Mouse (Mus musculus): Measurements from ENCODE around the gene Cyp2d11. TPM values are rescaled to one million over a fixed set of nuclear protein-coding genes. Genes with fewer than 3 reads are reported as not detected.
A peak's percentile ranks its signal among the peaks of the same experiment; 100 is the strongest.
"Not testable (repeated sequence)": the region's sequence is repeated elsewhere in the genome, so short reads cannot be mapped to it uniquely, and the experiment has no call there.

Cyp2d11 gene
- polyA plus RNA-seq, 1 experiment from 2014 or later, result not detected

DNA sequence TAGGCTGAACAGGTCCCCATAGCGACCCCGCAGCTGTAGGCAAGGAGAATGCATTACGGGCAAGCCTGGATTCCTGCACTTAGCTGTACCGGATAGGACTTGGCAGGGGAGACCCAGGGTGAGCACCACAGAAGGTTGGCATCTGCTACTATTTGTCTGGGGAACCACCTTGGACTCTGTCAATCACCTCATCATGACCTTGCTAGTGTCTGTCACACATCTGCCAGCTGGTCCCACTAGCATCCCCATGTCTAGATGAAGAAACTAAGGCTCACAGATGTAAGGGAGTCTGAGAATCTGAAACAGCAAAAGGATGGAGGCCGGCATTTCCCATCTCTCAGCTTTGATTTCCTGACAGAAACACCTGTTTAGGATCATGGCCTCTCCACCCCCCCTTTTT, 19.4 kb downstream of the Cyp2d11 start:
- Histone ChIP-seq H3K4me2 (ENCODE audit: low read length) (no peak overlapping the region), H3K9me3 (ENCODE audit: control insufficient read depth, low read length) (no peaks in the 10 kb centered on the region), H3K4me3 (ENCODE audit: control insufficient read depth in 1 of 2, insufficient read depth in 1 of 2, low read depth in 1 of 2, low read length in 2 of 2) (no peak overlapping the region), H3K27me3 (ENCODE audit: control insufficient read depth, insufficient read depth, low read length) (no peaks in the 10 kb centered on the region), H3K9ac (ENCODE audit: low read length) (no peak overlapping the region), H3K4me1 (ENCODE audit: control insufficient read depth in 2 of 2, insufficient read depth in 2 of 2, low read length in 2 of 2) (peaks cover 4 to 20% of the 10 kb centered on the region in 2 experiments), H3K36me3 (ENCODE audit: control insufficient read depth, insufficient read depth, low read length) (peaks cover 11% of the 10 kb centered on the region; the same call in 1 of the 2 replicates), H3K27ac (replicated peaks in 1 of 2; ENCODE audit: control insufficient read depth in 1 of 2, insufficient read depth in 1 of 2, low read depth in 2 of 2, low read length in 2 of 2) (no peak overlapping the region)
- no peak for ATAC-seq (ENCODE audit: insufficient number of reproducible peaks, insufficient read depth, low FRiP score, low read depth)
- WGBS, result 84% methylated on average over 5 of the region's 5 CpGs

DNA sequence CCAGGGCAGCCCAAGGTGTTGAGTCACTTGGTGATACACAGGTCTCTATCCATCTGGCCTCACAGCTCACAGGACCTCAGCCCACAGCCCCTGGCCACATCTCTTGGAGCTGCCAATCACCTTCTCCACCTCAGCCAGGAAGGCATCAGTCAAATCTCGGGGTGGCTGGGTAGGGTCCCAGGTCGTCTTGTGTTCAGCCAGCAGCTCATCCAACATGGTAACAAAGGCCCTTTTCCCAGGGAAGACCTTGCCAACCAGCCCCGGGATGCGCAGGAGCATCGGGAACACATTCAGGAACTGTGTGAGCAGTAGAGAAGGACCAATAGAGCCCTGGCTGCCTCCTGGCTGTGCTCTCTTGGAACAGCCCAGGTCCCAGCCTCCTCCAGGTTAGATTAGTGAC, 20.8 kb downstream of the Cyp2d11 start:
- Histone ChIP-seq H3K4me2 (ENCODE audit: low read length) (no peak overlapping the region), H3K9me3 (ENCODE audit: control insufficient read depth, low read length) (peaks cover 4% of the 10 kb centered on the region; the same call in 1 of the 2 replicates), H3K9ac (ENCODE audit: low read length) (no peak overlapping the region), H3K36me3 (ENCODE audit: control insufficient read depth, insufficient read depth, low read length) (peaks cover 11% of the 10 kb centered on the region; the same call in 1 of the 2 replicates), H3K4me3 (ENCODE audit: control insufficient read depth in 1 of 2, insufficient read depth in 1 of 2, low read depth in 1 of 2, low read length in 2 of 2) (no peak overlapping the region), H3K4me1 (ENCODE audit: control insufficient read depth in 2 of 2, insufficient read depth in 2 of 2, low read length in 2 of 2) (peaks cover 2 to 21% of the 10 kb centered on the region in 2 experiments; a peak in 3 of 4 replicates), H3K27me3 (ENCODE audit: control insufficient read depth, insufficient read depth, low read length) (no peaks in the 10 kb centered on the region), H3K27ac (replicated peaks in 1 of 2; ENCODE audit: control insufficient read depth in 1 of 2, insufficient read depth in 1 of 2, low read depth in 2 of 2, low read length in 2 of 2) (no peak overlapping the region)
- WGBS, result 84% methylated on average over 5 of the region's 5 CpGs
- ATAC-seq (ENCODE audit: insufficient number of reproducible peaks, insufficient read depth, low FRiP score, low read depth), result no peak

DNA sequence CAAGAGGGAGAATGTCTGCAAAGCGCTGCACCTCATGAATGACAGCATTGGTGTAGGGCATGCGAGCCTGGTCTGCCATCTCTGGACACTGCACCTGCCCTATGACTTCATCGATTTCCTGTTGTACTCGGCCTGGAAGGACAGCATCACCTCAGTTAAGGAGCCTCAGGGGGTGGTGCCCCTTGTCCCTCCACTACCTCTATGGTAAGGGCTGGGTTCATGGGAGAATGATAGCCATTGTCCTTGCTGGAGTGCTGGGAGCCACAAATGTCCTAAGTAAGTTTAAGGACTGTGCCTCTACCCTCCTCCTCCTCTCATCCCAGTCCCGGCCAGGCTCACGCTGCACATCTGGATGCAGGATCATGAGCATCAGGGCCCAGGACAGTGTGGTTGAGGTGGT, 21.4 kb downstream of the Cyp2d11 start:
- Histone ChIP-seq H3K27ac (replicated peaks in 1 of 2; ENCODE audit: control insufficient read depth in 1 of 2, insufficient read depth in 1 of 2, low read depth in 2 of 2, low read length in 2 of 2) (no peak overlapping the region), H3K9me3 (ENCODE audit: control insufficient read depth, low read length) (peaks cover 4% of the 10 kb centered on the region; the same call in 1 of the 2 replicates), H3K4me1 (ENCODE audit: control insufficient read depth in 2 of 2, insufficient read depth in 2 of 2, low read length in 2 of 2) (peaks cover 2 to 17% of the 10 kb centered on the region in 2 experiments; a peak in 3 of 4 replicates), H3K36me3 (ENCODE audit: control insufficient read depth, insufficient read depth, low read length) (peaks cover 11% of the 10 kb centered on the region; the same call in 1 of the 2 replicates), H3K9ac (ENCODE audit: low read length) (no peak overlapping the region), H3K27me3 (ENCODE audit: control insufficient read depth, insufficient read depth, low read length) (no peaks in the 10 kb centered on the region), H3K4me3 (ENCODE audit: control insufficient read depth in 1 of 2, insufficient read depth in 1 of 2, low read depth in 1 of 2, low read length in 2 of 2) (no peak overlapping the region), H3K4me2 (ENCODE audit: low read length) (no peak overlapping the region)
- WGBS, result 92% methylated on average over 6 of the region's 6 CpGs
- no peak for ATAC-seq (ENCODE audit: insufficient number of reproducible peaks, insufficient read depth, low FRiP score, low read depth)

DNA sequence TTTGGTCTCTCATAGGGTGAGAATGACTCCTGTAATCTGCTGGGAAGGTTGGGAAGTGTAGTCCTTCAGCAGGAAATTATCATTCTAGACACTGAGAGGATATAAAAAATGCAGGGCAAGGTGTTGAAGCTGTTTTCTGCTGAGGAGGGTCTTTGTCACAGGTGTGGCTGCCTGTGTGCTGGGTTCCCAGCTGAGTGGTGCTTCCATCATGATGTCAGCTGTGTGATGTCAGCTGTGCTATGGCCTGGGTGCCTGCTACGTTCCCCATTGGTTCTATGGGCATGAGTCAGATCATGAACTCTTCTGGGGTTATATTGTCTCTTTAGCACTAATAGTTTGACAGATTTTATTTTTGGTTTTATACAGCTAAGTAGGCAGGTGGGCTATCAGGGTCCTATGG, 25.0 kb downstream of the Cyp2d11 start:
- no peak overlapping the region for H3K4me2 ChIP-seq (ENCODE audit: low read length)
- no peaks in the 10 kb centered on the region for H3K27me3 ChIP-seq (ENCODE audit: control insufficient read depth, insufficient read depth, low read length)
- H3K27ac ChIP-seq (replicated peaks in 1 of 2; ENCODE audit: control insufficient read depth in 1 of 2, insufficient read depth in 1 of 2, low read depth in 2 of 2, low read length in 2 of 2), result no peak overlapping the region
- peaks cover 5% of the 10 kb centered on the region; the same call in 1 of the 2 replicates for H3K36me3 ChIP-seq (ENCODE audit: control insufficient read depth, insufficient read depth, low read length)
- peaks cover 0 to 7% of the 10 kb centered on the region in 2 experiments; a peak in 1 of 4 replicates for H3K4me1 ChIP-seq (ENCODE audit: control insufficient read depth in 2 of 2, insufficient read depth in 2 of 2, low read length in 2 of 2)
- 74% methylated on average over 1 of the region's 1 CpGs for WGBS
- no peak overlapping the region for H3K9ac ChIP-seq (ENCODE audit: low read length)
- ATAC-seq (ENCODE audit: insufficient number of reproducible peaks, insufficient read depth, low FRiP score, low read depth), result no peak
- H3K9me3 ChIP-seq (ENCODE audit: control insufficient read depth, low read length), result peaks cover 4% of the 10 kb centered on the region; the same call in 1 of the 2 replicates
- no peak overlapping the region for H3K4me3 ChIP-seq (ENCODE audit: control insufficient read depth in 1 of 2, insufficient read depth in 1 of 2, low read depth in 1 of 2, low read length in 2 of 2)

DNA sequence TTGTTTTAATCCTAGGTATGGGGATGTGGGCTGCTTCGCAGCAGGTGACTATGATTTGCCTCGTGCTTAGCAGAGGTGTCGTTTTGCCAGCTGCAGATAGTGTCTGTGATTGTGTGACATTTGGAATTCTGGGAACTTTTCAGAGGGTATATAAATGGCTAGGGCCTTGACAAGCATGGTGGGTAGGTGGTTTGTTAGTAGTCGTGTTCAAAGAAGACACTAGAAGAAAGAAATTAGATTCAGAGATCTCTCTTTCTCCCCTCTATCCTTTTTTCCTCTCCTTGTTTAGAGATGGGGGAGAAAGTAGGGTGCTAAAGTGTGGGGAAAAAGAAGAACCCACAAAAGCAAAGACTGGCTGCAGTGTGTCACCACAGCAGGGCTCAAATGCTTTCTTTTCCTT, 25.7 kb downstream of the Cyp2d11 start:
- 83% methylated on average over 4 of the region's 4 CpGs for WGBS
- no peak overlapping the region for H3K9ac ChIP-seq (ENCODE audit: low read length)
- H3K4me2 ChIP-seq (ENCODE audit: low read length), result no peak overlapping the region
- no peaks in the 10 kb centered on the region for H3K27me3 ChIP-seq (ENCODE audit: control insufficient read depth, insufficient read depth, low read length)
- no peaks in the 10 kb centered on the region; the same call in 1 of the 2 replicates for H3K36me3 ChIP-seq (ENCODE audit: control insufficient read depth, insufficient read depth, low read length)
- no peak overlapping the region for H3K27ac ChIP-seq (replicated peaks in 1 of 2; ENCODE audit: control insufficient read depth in 1 of 2, insufficient read depth in 1 of 2, low read depth in 2 of 2, low read length in 2 of 2)
- H3K9me3 ChIP-seq (ENCODE audit: control insufficient read depth, low read length), result peaks cover 4% of the 10 kb centered on the region; the same call in 1 of the 2 replicates
- no peak for ATAC-seq (ENCODE audit: insufficient number of reproducible peaks, insufficient read depth, low FRiP score, low read depth)
- H3K4me1 ChIP-seq (ENCODE audit: control insufficient read depth in 2 of 2, insufficient read depth in 2 of 2, low read length in 2 of 2), result peaks cover 0 to 7% of the 10 kb centered on the region in 2 experiments; a peak in 1 of 4 replicates
- no peak overlapping the region for H3K4me3 ChIP-seq (ENCODE audit: control insufficient read depth in 1 of 2, insufficient read depth in 1 of 2, low read depth in 1 of 2, low read length in 2 of 2)

DNA sequence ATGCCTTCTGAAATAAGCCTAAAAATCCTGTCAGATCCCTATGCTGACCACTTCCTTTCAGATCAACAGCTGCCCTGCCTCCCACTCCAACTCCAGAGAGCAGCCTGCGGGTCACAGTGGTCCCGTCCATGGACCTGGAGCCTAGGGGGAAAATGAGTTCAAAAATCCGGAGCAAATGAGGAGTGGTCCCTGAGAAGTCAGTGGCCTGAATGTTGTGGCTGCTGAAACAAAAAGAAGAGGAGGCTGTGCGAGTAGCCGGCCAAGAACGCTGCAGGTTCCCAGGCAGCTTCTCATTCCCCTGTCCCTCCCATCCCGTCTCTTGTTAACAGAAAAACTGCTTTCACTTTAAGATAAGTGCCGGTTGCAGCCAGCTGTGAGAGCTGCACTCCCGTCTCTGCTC, 29.3 kb downstream of the Cyp2d11 start:
- Histone ChIP-seq H3K27ac (replicated peaks in 1 of 2; ENCODE audit: control insufficient read depth in 1 of 2, insufficient read depth in 1 of 2, low read depth in 2 of 2, low read length in 2 of 2) (peak overlapping the region in 1 of 2 experiments; percentile 44; a peak in 1 of 4 replicates), H3K4me1 (ENCODE audit: control insufficient read depth in 2 of 2, insufficient read depth in 2 of 2, low read length in 2 of 2) (peaks cover 7 to 15% of the 10 kb centered on the region in 2 experiments), H3K4me3 (ENCODE audit: control insufficient read depth in 1 of 2, insufficient read depth in 1 of 2, low read depth in 1 of 2, low read length in 2 of 2) (peak overlapping the region in 1 of 2 experiments; percentile 32; a peak in 2 of 4 replicates), H3K4me2 (ENCODE audit: low read length) (0 out of 2 replicates have a peak overlapping the region, but pooled peaks have one; percentile 29)
- 3% methylated on average over 6 of the region's 9 CpGs for WGBS
- not testable (repeated sequence) for H3K27me3 ChIP-seq (ENCODE audit: control insufficient read depth, insufficient read depth, low read length); ATAC-seq (ENCODE audit: insufficient number of reproducible peaks, insufficient read depth, low FRiP score, low read depth); H3K9ac ChIP-seq (ENCODE audit: low read length); H3K36me3 ChIP-seq (ENCODE audit: control insufficient read depth, insufficient read depth, low read length); H3K9me3 ChIP-seq (ENCODE audit: control insufficient read depth, low read length)

DNA sequence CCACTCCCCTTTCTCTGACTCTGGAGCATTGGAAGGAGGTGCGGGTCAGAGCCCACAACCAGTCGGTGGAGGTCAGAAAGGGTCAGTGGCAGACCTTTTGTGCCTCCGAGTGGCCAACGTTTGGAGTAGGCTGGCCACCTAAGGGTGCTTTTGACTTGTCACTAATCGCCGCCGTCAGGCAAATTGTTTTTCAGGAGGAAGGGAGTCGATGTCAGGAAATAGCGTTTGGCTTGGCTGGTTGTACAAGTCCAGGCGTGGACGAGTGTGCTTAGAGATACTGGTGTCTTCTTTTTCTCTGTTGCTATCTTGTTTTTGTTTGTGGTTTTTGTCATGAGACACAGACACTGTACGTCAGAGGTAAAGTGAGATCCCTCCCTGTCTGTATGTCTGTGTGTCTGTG, 30.0 kb downstream of the Cyp2d11 start:
- not testable (repeated sequence) for H3K9ac ChIP-seq (ENCODE audit: low read length); H3K4me2 ChIP-seq (ENCODE audit: low read length); ATAC-seq (ENCODE audit: insufficient number of reproducible peaks, insufficient read depth, low FRiP score, low read depth); H3K9me3 ChIP-seq (ENCODE audit: control insufficient read depth, low read length); H3K36me3 ChIP-seq (ENCODE audit: control insufficient read depth, insufficient read depth, low read length); H3K4me3 ChIP-seq (ENCODE audit: control insufficient read depth in 1 of 2, insufficient read depth in 1 of 2, low read depth in 1 of 2, low read length in 2 of 2); H3K27ac ChIP-seq (replicated peaks in 1 of 2; ENCODE audit: control insufficient read depth in 1 of 2, insufficient read depth in 1 of 2, low read depth in 2 of 2, low read length in 2 of 2); H3K27me3 ChIP-seq (ENCODE audit: control insufficient read depth, insufficient read depth, low read length)
- WGBS, result 38% methylated on average over 7 of the region's 12 CpGs
- peaks cover 9 to 14% of the 10 kb centered on the region in 2 experiments for H3K4me1 ChIP-seq (ENCODE audit: control insufficient read depth in 2 of 2, insufficient read depth in 2 of 2, low read length in 2 of 2)

DNA sequence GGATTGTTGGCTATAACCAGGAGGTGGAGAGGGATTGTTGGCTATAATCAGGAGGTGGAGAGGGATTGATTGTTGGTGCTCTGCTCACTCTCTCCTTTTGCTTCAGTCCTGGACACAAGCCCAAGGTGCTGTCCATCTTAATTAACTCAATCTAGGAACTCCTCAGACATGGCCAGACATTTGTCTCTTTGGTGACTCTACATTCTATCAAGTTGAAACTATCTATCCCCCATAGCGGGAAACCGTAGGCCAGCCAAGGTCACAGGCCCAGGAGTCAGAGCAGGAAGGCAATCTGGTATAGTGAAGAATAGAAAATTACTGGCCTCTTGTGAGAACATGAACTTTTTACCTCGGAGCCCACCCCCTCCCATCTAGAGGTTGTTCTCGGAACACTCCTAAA, 31.6 kb downstream of the Cyp2d11 start:
- H3K27ac ChIP-seq (replicated peaks in 1 of 2; ENCODE audit: control insufficient read depth in 1 of 2, insufficient read depth in 1 of 2, low read depth in 2 of 2, low read length in 2 of 2), result peak overlapping the region in 1 of 2 experiments; percentile 33; a peak in 1 of 4 replicates
- H3K4me3 ChIP-seq (ENCODE audit: control insufficient read depth in 1 of 2, insufficient read depth in 1 of 2, low read depth in 1 of 2, low read length in 2 of 2), result no peak overlapping the region
- peaks cover 14 to 17% of the 10 kb centered on the region in 2 experiments for H3K4me1 ChIP-seq (ENCODE audit: control insufficient read depth in 2 of 2, insufficient read depth in 2 of 2, low read length in 2 of 2)
- H3K9ac ChIP-seq (ENCODE audit: low read length), result no peak overlapping the region
- H3K27me3 ChIP-seq (ENCODE audit: control insufficient read depth, insufficient read depth, low read length), result no peaks in the 10 kb centered on the region
- no peak for ATAC-seq (ENCODE audit: insufficient number of reproducible peaks, insufficient read depth, low FRiP score, low read depth)
- WGBS, result 66% methylated on average over 3 of the region's 4 CpGs
- no peaks in the 10 kb centered on the region for H3K9me3 ChIP-seq (ENCODE audit: control insufficient read depth, low read length)
- no peaks in the 10 kb centered on the region for H3K36me3 ChIP-seq (ENCODE audit: control insufficient read depth, insufficient read depth, low read length)
- H3K4me2 ChIP-seq (ENCODE audit: low read length), result no peak overlapping the region

All from heart, embryonic 14.5 days (tissue).